Mouse (Mus musculus) activated CD4-positive, CD25-positive, alpha-beta regulatory T cell, adult 4 months (primary cell): ENCODE data around the gene Hbq1a. TPM values are rescaled to one million over a fixed set of nuclear protein-coding genes. Genes with fewer than 3 reads are reported as not detected.
"Not testable (repeated sequence)": the region's sequence is repeated elsewhere in the genome, so short reads cannot be mapped to it uniquely, and the experiment has no call there.

Experiments
- ATAC-seq: one replicate; pipeline ENCODE4 v1.8.0; 2017
- polyA plus RNA-seq, 2 experiments: library from polyadenylated mRNA; unstranded; fragments of 100-300 nt; shearing (Covaris generic); gene quantifications; one replicate each; pipeline ENCODE4 v1.2.1; 2017

Hbq1a gene
- polyA plus RNA-seq, 2 experiments from 2014 or later, result not detected

GRCm38 (mm10) chr11:32285031-32285775, 14.7 kb upstream of the Hbq1a start:
- ATAC-seq, result no peak

GRCm38 (mm10) chr11:32285887-32286286, 14.0 kb upstream of the Hbq1a start:
- ATAC-seq, result not testable (repeated sequence)

- peak; percentile 61 for ATAC-seq
Measured at GRCm38 (mm10) chr11:32286695-32287492, 13.0 kb upstream of the Hbq1a start, which contains the start of gene Hbq1b. Gene Hbq1b, plus strand, starts transcription at chr11:32286965.

- ATAC-seq, result no peak
Measured at GRCm38 (mm10) chr11:32287493-32287825, 12.4 kb upstream of the Hbq1a start.

GRCm38 (mm10) chr11:32292819-32293218, 7.0 kb upstream of the Hbq1a start:
- not testable (repeated sequence) for ATAC-seq

- not testable (repeated sequence) for ATAC-seq
Measured at GRCm38 (mm10) chr11:32293479-32293878, 6.4 kb upstream of the Hbq1a start.

GRCm38 (mm10) chr11:32296203-32296602, 3.7 kb upstream of the Hbq1a start, which contains the start of gene Hba-a2:
Gene Hba-a2, plus strand, starts transcription at chr11:32296489.
- ATAC-seq, result not testable (repeated sequence)

- ATAC-seq, result not testable (repeated sequence)
Measured at GRCm38 (mm10) chr11:32297417-32297816, 2.5 kb upstream of the Hbq1a start.

- no peak for ATAC-seq
Measured at GRCm38 (mm10) chr11:32297866-32298531, 1.9 kb upstream of the Hbq1a start.

GRCm38 (mm10) chr11:32298532-32298918, 1.3 kb upstream of the Hbq1a start:
- no peak for ATAC-seq

GRCm38 (mm10) chr11:32300279-32301267, 704 bp downstream of the Hbq1a start:
- no peak for ATAC-seq

- no peak for ATAC-seq
Measured at GRCm38 (mm10) chr11:32301506-32301905, 1.6 kb downstream of the Hbq1a start.

- no peak for ATAC-seq
Measured at GRCm38 (mm10) chr11:32302824-32303419, 3.1 kb downstream of the Hbq1a start.

- no peak for ATAC-seq
Measured at GRCm38 (mm10) chr11:32303455-32303854, 3.6 kb downstream of the Hbq1a start.

- ATAC-seq, result no peak
Measured at GRCm38 (mm10) chr11:32307006-32307405, 7.1 kb downstream of the Hbq1a start.

GRCm38 (mm10) chr11:32309446-32309845, 9.6 kb downstream of the Hbq1a start:
- ATAC-seq, result no peak

GRCm38 (mm10) chr11:32309928-32310327, 10.1 kb downstream of the Hbq1a start:
- no peak for ATAC-seq

GRCm38 (mm10) chr11:32316009-32316408, 16.1 kb downstream of the Hbq1a start:
- no peak for ATAC-seq

- ATAC-seq, result no peak
Measured at GRCm38 (mm10) chr11:32320507-32321195, 20.8 kb downstream of the Hbq1a start.

GRCm38 (mm10) chr11:32321196-32321565, 21.3 kb downstream of the Hbq1a start:
- no peak for ATAC-seq

GRCm38 (mm10) chr11:32324609-32325008, 24.7 kb downstream of the Hbq1a start:
- peak; percentile 78 for ATAC-seq
